In genomic region chrX:9752954-9753572, GRCm38 (mm10) we compare ENCODE assay signal across 17 mouse cellular contexts.
DNase-seq lines count a peak whose midpoint lies in the region; ATAC-seq lines count a peak whose summit lies in the region.
"Had no signal": no experiment of that assay in that cellular context is flagged by ENCODE, and none has a peak within 500 bp of the region (broad histone marks: within the 10 kb centered on the region; RNA-seq: fewer than 3 reads in every experiment).

No protein-coding gene starts in this region.

- ATAC-seq in liver, embryonic 11.5 days (replicated peaks; ENCODE audit: low FRiP score) = peak; percentile 74
- peak; percentile 58; the same call in 1 of the 2 replicates for ATAC-seq in stomach, embryonic 16.5 days (ENCODE audit: insufficient read depth, low FRiP score)
- no peak for ATAC-seq in forebrain, embryonic 15.5 days (replicated peaks)
- ATAC-seq: hindbrain, embryonic 16.5 days; midbrain, embryonic 15.5 days had no signal

- no peaks in the 10 kb centered on the region for H3K9me3 ChIP-seq in liver, embryonic 11.5 days (ENCODE audit: control insufficient read depth, low read length)
- no peaks in the 10 kb centered on the region for H3K9me3 ChIP-seq in stomach, embryonic 16.5 days (replicated peaks; ENCODE audit: control insufficient read depth, low read length)
- no peaks in the 10 kb centered on the region for H3K9me3 ChIP-seq in forebrain, embryonic 15.5 days
- H3K9me3 ChIP-seq: forebrain, embryonic 10.5 days; limb, embryonic 12.5 days; midbrain, embryonic 15.5 days; neural tube, embryonic 13.5 days had no signal

- no peak overlapping the region for H3K4me2 ChIP-seq in liver, embryonic 11.5 days
- H3K4me2 ChIP-seq in stomach, embryonic 16.5 days (ENCODE audit: low read depth, low read length) = no peak overlapping the region
- no peak overlapping the region for H3K4me2 ChIP-seq in forebrain, embryonic 15.5 days (replicated peaks)
- H3K4me2 ChIP-seq: limb, embryonic 12.5 days; midbrain, embryonic 15.5 days; neural tube, embryonic 13.5 days had no signal

- H3K36me3 ChIP-seq in liver, embryonic 11.5 days (ENCODE audit: control insufficient read depth, insufficient read depth, low read length) = no peaks in the 10 kb centered on the region
- no peaks in the 10 kb centered on the region for H3K36me3 ChIP-seq in stomach, embryonic 16.5 days (ENCODE audit: control insufficient read depth, insufficient read depth, low read length)
- H3K36me3 ChIP-seq in forebrain, embryonic 15.5 days = no peaks in the 10 kb centered on the region
- H3K36me3 ChIP-seq: forebrain, embryonic 10.5 days; limb, embryonic 12.5 days; midbrain, embryonic 15.5 days; neural tube, embryonic 13.5 days had no signal

- WGBS in liver, embryonic 11.5 days = 31% methylated on average over 5 of the region's 5 CpGs
- 38% methylated on average over 5 of the region's 5 CpGs for WGBS in stomach, embryonic 16.5 days
- 75% methylated on average over 5 of the region's 5 CpGs for WGBS in forebrain, embryonic 15.5 days

- no peaks in the 10 kb centered on the region for H3K27me3 ChIP-seq in liver, embryonic 11.5 days (replicated peaks; ENCODE audit: control insufficient read depth, insufficient read depth, low read length)
- no peaks in the 10 kb centered on the region for H3K27me3 ChIP-seq in stomach, embryonic 16.5 days (ENCODE audit: control insufficient read depth, insufficient read depth, low read length)
- no peaks in the 10 kb centered on the region for H3K27me3 ChIP-seq in forebrain, embryonic 15.5 days
- H3K27me3 ChIP-seq: limb, embryonic 12.5 days; midbrain, embryonic 15.5 days; neural tube, embryonic 13.5 days had no signal

- no peaks in the 10 kb centered on the region for H3K4me1 ChIP-seq in liver, embryonic 11.5 days (replicated peaks; ENCODE audit: control insufficient read depth, insufficient read depth, low read length)
- no peaks in the 10 kb centered on the region for H3K4me1 ChIP-seq in stomach, embryonic 16.5 days (ENCODE audit: control insufficient read depth, insufficient read depth, low read length)
- no peaks in the 10 kb centered on the region for H3K4me1 ChIP-seq in forebrain, embryonic 15.5 days
- H3K4me1 ChIP-seq: forebrain, embryonic 10.5 days; limb, embryonic 12.5 days; midbrain, embryonic 15.5 days; neural tube, embryonic 13.5 days had no signal

- peak; percentile 57 to 73 for DNase-seq in adrenal gland, adult (ENCODE audit: inconsistent age in 2 of 2, low spot score in 1 of 2)
- no peak for DNase-seq in adrenal gland, postnatal 4 days (ENCODE audit: low spot score in 2 of 2)
- DNase-seq in adrenal gland, postnatal 25 days = peak; percentile 30
- DNase-seq in liver, embryonic 11.5 days (ENCODE audit: low spot score) = no peak
- no peak for DNase-seq in frontal cortex, adult 2 months (ENCODE audit: extremely low spot score in 1 of 2, low spot score in 1 of 2)
- no peak for DNase-seq in cerebellum, adult 8-10 months
- DNase-seq: kidney, postnatal 14 days; layer of hippocampus, postnatal 36 days; lung, postnatal 14 days; right cerebral cortex, adult 18-20 months had no signal

- H3K4me3 ChIP-seq in liver, embryonic 11.5 days (ENCODE audit: low read depth, low read length) = no peak overlapping the region
- H3K4me3 ChIP-seq in stomach, embryonic 16.5 days (replicated peaks; ENCODE audit: low read length) = no peak overlapping the region
- H3K4me3 ChIP-seq in forebrain, embryonic 15.5 days = no peak overlapping the region
- H3K4me3 ChIP-seq: forebrain, embryonic 10.5 days; limb, embryonic 12.5 days; midbrain, embryonic 15.5 days; neural tube, embryonic 13.5 days had no signal

- H3K27ac ChIP-seq in liver, embryonic 11.5 days (ENCODE audit: low read depth, low read length) = no peak overlapping the region
- H3K27ac ChIP-seq in stomach, embryonic 16.5 days (ENCODE audit: low read length) = no peak overlapping the region
- no peak overlapping the region for H3K27ac ChIP-seq in forebrain, embryonic 15.5 days (replicated peaks)
- H3K27ac ChIP-seq: forebrain, embryonic 10.5 days; limb, embryonic 12.5 days; midbrain, embryonic 15.5 days; neural tube, embryonic 13.5 days had no signal

- H3K9ac ChIP-seq in liver, embryonic 11.5 days (ENCODE audit: low read depth, low read length) = no peak overlapping the region
- H3K9ac ChIP-seq in stomach, embryonic 16.5 days (ENCODE audit: low read length) = no peak overlapping the region
- H3K9ac ChIP-seq in forebrain, embryonic 15.5 days (replicated peaks) = no peak overlapping the region
- H3K9ac ChIP-seq: limb, embryonic 12.5 days; midbrain, embryonic 15.5 days; neural tube, embryonic 13.5 days had no signal

Comparison
In these comparisons a context has a peak if more than half of its experiments do, and no peak if none do; other contexts are left out.
1. DNase-seq: peak in adrenal gland, adult (2 of 2) and adrenal gland, postnatal 25 days (single experiment); none in adrenal gland, postnatal 4 days (0 of 2), liver, embryonic 11.5 days (single experiment), frontal cortex, adult 2 months (0 of 2) and cerebellum, adult 8-10 months (single experiment).